Mouse (Mus musculus) lung, postnatal 0 days (tissue): ENCODE measurements around the gene Stpg1.

Experiments used
- CTCF ChIP-seq: IDR thresholded peaks from 2 replicates; pipeline ENCODE4 v1.5.1; 2016; ENCODE audit warnings: antibody characterized with exemption, mild to moderate bottlenecking
- EP300 ChIP-seq: IDR thresholded peaks from 2 replicates; pipeline ENCODE4 v1.6.1; 2016; ENCODE audit warnings: antibody characterized with exemption, mild to moderate bottlenecking, control low read depth

DNA sequence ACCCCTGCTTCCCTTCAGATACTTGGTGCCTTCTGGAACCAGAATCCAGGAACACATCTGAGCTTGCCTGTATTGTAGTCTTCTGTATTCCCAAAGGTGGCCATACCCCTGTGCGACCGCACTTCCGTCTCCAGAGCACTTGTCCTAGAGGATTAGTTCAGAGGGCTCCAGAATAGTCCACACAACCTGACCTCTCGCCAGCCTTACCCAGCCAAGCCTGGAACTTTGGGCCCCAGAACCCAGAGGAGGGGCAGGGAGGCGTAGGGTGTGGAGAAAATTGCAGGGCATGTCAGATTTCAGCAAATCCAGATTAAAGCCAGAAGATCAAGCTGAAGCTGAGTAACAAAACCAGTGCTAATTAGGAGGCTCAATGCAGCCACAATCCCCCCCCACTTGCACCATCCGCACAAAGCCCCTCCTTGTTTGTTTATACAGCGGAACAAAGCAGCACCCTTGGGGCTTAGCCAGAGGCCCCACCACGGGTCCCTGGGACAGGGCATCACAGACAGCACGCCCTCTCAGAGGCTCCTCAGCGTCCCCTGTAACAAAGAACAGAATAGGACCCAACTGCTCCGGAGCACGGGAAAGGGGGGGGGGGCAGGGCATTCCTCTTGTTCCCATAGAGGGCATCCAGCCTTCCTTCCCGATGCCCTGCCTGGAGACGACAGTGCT, 31.6 kb downstream of the Stpg1 start:
- no peak for TF ChIP-seq CTCF
- TF ChIP-seq EP300: no peak
